Mouse (Mus musculus) liver, embryonic 11.5 days (tissue): ENCODE data around the gene Optn. TPM values are rescaled to one million over a fixed set of nuclear protein-coding genes. Genes with fewer than 3 reads are reported as not detected.

Experiments
- ATAC-seq: fragments of 200-750 bp; cut with Nextera tagmentation; replicated peaks from 2 replicates; pipeline ENCODE4 v1.8.0; 2017; ENCODE audit warnings: moderate number of reproducible peaks, mild to moderate bottlenecking, moderate TSS enrichment, moderate library complexity; ENCODE audit not compliant: low FRiP score
- DNase-seq: peaks from one replicate; pipeline ENCODE4 v3.0.0-alpha.2; 2017; ENCODE audit warnings: low spot score
- H3K27ac ChIP-seq: fragments of 300-500 bp; sonication (generic); 2 replicates; pipeline ENCODE4 v1.5.1; 2014; ENCODE audit warnings: mild to moderate bottlenecking, low read depth, low read length, control low read depth
- H3K27me3 ChIP-seq: fragments of 300-500 bp; sonication (generic); replicated peaks from 2 replicates; pipeline ENCODE4 v1.6.1; 2014; ENCODE audit warnings: low read length, mixed read lengths; ENCODE audit not compliant: control insufficient read depth, insufficient read depth
- H3K36me3 ChIP-seq: fragments of 300-500 bp; sonication (generic); 2 replicates; pipeline ENCODE4 v1.6.1; 2014; ENCODE audit warnings: mild to moderate bottlenecking, low read length, moderate library complexity, mixed read lengths; ENCODE audit not compliant: control insufficient read depth, insufficient read depth
- H3K4me1 ChIP-seq: fragments of 300-500 bp; sonication (generic); replicated peaks from 2 replicates; pipeline ENCODE4 v1.6.1; 2014; ENCODE audit warnings: low read length, mixed read lengths; ENCODE audit not compliant: control insufficient read depth, insufficient read depth
- H3K4me2 ChIP-seq: fragments of 300-500 bp; sonication (generic); 2 replicates; pipeline ENCODE4 v1.6.1; 2014; ENCODE audit warnings: mild to moderate bottlenecking, control low read depth, moderate library complexity
- H3K4me3 ChIP-seq: fragments of 300-500 bp; sonication (generic); 2 replicates; pipeline ENCODE4 v1.5.1; 2014; ENCODE audit warnings: low read depth, low read length, control low read depth
- H3K9ac ChIP-seq: fragments of 300-500 bp; sonication (generic); 2 replicates; pipeline ENCODE4 v1.6.1; 2014; ENCODE audit warnings: low read depth, low read length, control low read depth
- H3K9me3 ChIP-seq: fragments of 300-500 bp; sonication (generic); 2 replicates; pipeline ENCODE4 v1.6.1; 2016; ENCODE audit warnings: low read length, inconsistent platforms, mixed read lengths; ENCODE audit not compliant: control insufficient read depth
- WGBS: fragments of 180-500 bp; shearing (Covaris S2); extraction: QIAGEN DNeasy Blood & Tissue Kit; methylation state at CpG from one replicate; pipeline ENCODE4 v1.1.7; 2014; 5-methylcytosine and 5-hydroxymethylcytosine counted together
- polyA plus RNA-seq: library from polyadenylated mRNA; unstranded; fragments of >200 nt; fragmentation: Nextera tagmentation; extraction: Ambion mirVana; gene quantifications from 2 replicates; pipeline ENCODE4 v1.2.1, GENCODE M21; 2014

The Optn gene
- polyA plus RNA-seq, 1 experiment from 2014 or later: 18.7 TPM

GRCm38 (mm10) chr2:4994436-4994835, 69.4 kb downstream of the Optn start:
- WGBS: 89% methylated on average over 4 of the region's 4 CpGs
- no peak overlapping the region for H3K27ac ChIP-seq
- H3K4me3 ChIP-seq: no peak overlapping the region
- no peaks in the 10 kb centered on the region for H3K9me3 ChIP-seq
- ATAC-seq (no peak), DNase-seq (no peak)
- H3K27me3 ChIP-seq: no peaks in the 10 kb centered on the region
- H3K4me2 ChIP-seq: no peak overlapping the region
- peaks cover 60% of the 10 kb centered on the region for H3K36me3 ChIP-seq
- no peaks in the 10 kb centered on the region for H3K4me1 ChIP-seq
- no peak overlapping the region for H3K9ac ChIP-seq

GRCm38 (mm10) chr2:4993584-4993983, 70.3 kb downstream of the Optn start:
- ATAC-seq (no peak), DNase-seq (no peak)
- H3K9ac ChIP-seq: no peak overlapping the region
- no peak overlapping the region for H3K4me2 ChIP-seq
- no peak overlapping the region for H3K4me3 ChIP-seq
- H3K4me1 ChIP-seq: no peaks in the 10 kb centered on the region
- WGBS: 90% methylated on average over 11 of the region's 11 CpGs
- no peaks in the 10 kb centered on the region for H3K9me3 ChIP-seq
- H3K36me3 ChIP-seq: peaks cover 58% of the 10 kb centered on the region
- H3K27ac ChIP-seq: no peak overlapping the region
- no peaks in the 10 kb centered on the region for H3K27me3 ChIP-seq

- Histone ChIP-seq H3K27me3 (no peaks in the 10 kb centered on the region), H3K4me1 (no peaks in the 10 kb centered on the region), H3K9ac (no peak overlapping the region), H3K4me3 (no peak overlapping the region), H3K36me3 (peaks cover 29% of the 10 kb centered on the region), H3K27ac (no peak overlapping the region), H3K9me3 (no peaks in the 10 kb centered on the region), H3K4me2 (no peak overlapping the region)
- 0 out of 2 replicates have a peak, but pooled peaks have one; percentile 34 for ATAC-seq
- no peak for DNase-seq
- 75% methylated on average over 11 of the region's 11 CpGs for WGBS
Measured at GRCm38 (mm10) chr2:4988826-4989424, 74.9 kb downstream of the Optn start.

DNA sequence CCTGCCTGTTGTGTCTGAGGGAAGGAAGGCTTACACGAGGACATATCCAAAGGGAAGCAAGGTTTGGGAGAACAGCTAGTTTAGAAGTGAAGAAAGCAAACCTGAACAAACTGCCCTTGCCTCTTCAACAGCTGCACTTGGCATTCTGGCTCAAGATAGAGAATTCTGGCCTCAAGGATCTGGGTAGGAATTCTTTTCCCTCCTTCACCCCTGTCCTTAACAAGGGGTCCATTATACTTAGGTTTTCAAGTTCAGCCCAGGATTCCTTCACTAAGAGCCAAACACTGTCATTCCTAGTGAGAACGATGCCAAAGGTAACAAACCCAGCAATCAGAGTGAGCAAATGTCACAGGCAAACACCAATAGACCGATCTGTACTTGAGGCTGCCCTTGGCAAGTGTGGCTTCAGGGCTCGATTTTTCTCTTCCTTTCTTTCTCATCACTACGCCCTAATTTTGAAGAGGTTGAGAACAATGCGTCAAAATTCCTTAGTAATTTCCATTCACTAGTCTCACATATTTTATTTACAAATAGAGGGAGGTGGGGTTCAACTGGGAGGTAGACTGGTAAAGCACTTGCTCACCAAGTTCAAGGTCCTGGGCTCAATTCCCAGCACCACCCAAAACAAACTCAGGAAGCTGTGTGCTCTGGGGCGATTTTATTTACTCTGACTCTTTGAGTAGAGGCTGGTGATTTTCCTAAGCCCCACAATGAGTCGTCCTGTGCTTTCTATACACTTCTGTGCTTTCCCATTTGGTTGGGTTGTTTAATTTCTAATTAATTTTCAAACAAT, 76.3 kb downstream of the Optn start:
- Histone ChIP-seq H3K4me3 (no peak overlapping the region), H3K27ac (no peak overlapping the region), H3K4me2 (no peak overlapping the region), H3K4me1 (no peaks in the 10 kb centered on the region), H3K27me3 (no peaks in the 10 kb centered on the region), H3K9ac (no peak overlapping the region), H3K9me3 (no peaks in the 10 kb centered on the region), H3K36me3 (peaks cover 18% of the 10 kb centered on the region)
- DNase-seq (no peak), ATAC-seq (no peak)
- WGBS: 82% methylated on average over 8 of the region's 8 CpGs

DNA sequence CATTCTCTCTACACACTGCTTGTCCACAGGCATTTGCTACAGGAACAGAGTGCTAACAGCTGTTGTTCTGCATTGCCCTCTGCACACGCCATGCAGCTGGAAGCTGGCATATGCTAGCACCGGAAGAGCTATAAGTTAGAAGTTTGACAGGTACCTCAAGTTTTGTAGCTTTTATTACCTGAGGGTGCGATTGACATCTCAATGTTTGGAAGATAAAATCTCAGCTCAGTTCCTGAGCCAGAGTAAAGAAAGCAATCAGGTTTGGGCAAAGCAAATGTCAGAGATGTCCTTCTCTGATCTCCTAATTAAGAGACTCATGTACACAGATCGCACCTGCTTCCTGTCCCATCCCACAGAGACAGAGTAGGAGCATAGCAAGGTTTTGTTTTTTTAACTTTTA, 77.1 kb downstream of the Optn start:
- no peak overlapping the region for H3K9ac ChIP-seq
- WGBS: 89% methylated on average over 4 of the region's 4 CpGs
- ATAC-seq: no peak
- no peaks in the 10 kb centered on the region for H3K27me3 ChIP-seq
- H3K27ac ChIP-seq: no peak overlapping the region
- H3K9me3 ChIP-seq: no peaks in the 10 kb centered on the region
- no peak overlapping the region for H3K4me3 ChIP-seq
- H3K36me3 ChIP-seq: peaks cover 14% of the 10 kb centered on the region; the same call in 1 of the 2 replicates
- DNase-seq: no peak
- no peak overlapping the region for H3K4me2 ChIP-seq
- no peaks in the 10 kb centered on the region for H3K4me1 ChIP-seq

DNA sequence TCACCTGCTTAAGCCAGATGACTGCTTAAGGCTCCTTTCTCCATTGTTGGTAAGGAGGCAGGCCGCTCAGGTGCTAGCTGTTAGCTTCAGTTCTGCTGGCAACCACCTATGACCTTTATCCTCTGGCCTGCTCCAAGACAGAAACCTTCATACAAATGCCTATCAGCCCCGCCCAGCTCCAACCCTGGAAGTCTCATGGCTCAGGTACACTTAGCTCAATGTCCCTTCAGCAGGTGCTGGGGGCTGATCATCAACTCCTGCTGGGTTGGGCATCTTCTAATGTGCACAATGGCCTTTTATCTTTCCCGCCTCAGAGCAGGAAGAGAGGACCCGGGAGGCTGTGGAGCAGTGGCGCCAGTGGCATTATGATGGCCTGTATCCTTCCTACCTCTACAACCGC, 78.9 kb downstream of the Optn start:
- WGBS: 71% methylated on average over 6 of the region's 6 CpGs
- H3K36me3 ChIP-seq: no peaks in the 10 kb centered on the region; the same call in 1 of the 2 replicates
- no peak overlapping the region for H3K4me2 ChIP-seq
- H3K9me3 ChIP-seq: no peaks in the 10 kb centered on the region
- no peaks in the 10 kb centered on the region for H3K27me3 ChIP-seq
- ATAC-seq (no peak), DNase-seq (no peak)
- H3K27ac ChIP-seq: no peak overlapping the region
- no peaks in the 10 kb centered on the region for H3K4me1 ChIP-seq
- no peak overlapping the region for H3K4me3 ChIP-seq
- no peak overlapping the region for H3K9ac ChIP-seq

GRCm38 (mm10) chr2:4983987-4984386, 79.9 kb downstream of the Optn start:
- Histone ChIP-seq H3K9me3 (no peaks in the 10 kb centered on the region), H3K27me3 (no peaks in the 10 kb centered on the region), H3K4me2 (no peak overlapping the region), H3K36me3 (no peaks in the 10 kb centered on the region; the same call in 1 of the 2 replicates), H3K27ac (no peak overlapping the region), H3K9ac (no peak overlapping the region), H3K4me3 (no peak overlapping the region), H3K4me1 (no peaks in the 10 kb centered on the region)
- no peak for ATAC-seq
- 34% methylated on average over 5 of the region's 5 CpGs for WGBS
- no peak for DNase-seq

DNA sequence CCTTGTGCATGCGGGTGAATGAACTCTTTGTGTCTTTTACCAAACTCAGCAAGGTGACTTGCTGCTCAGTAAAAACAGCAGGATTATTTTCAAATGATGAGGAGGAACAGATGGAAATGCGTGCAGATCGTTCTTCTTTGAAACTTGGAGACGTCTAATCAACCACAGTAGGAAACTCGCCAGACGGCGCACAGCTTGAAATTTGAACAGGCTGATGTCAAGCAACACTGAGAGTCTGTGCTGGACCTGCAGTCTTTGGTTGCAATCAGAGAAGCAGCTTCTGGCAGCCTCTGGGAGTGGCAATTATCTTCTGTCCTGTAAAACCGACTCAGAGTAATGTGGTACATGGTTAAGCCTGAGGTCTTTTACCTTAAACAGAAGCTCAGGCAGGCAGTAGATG, 85.8 kb downstream of the Optn start:
- Histone ChIP-seq H3K4me3 (no peak overlapping the region), H3K9ac (no peak overlapping the region), H3K27me3 (no peaks in the 10 kb centered on the region), H3K36me3 (no peaks in the 10 kb centered on the region), H3K9me3 (no peaks in the 10 kb centered on the region), H3K4me1 (no peaks in the 10 kb centered on the region), H3K27ac (no peak overlapping the region), H3K4me2 (no peak overlapping the region)
- no peak for ATAC-seq
- 45% methylated on average over 8 of the region's 8 CpGs for WGBS
- no peak for DNase-seq

GRCm38 (mm10) chr2:4975807-4976206, 88.0 kb downstream of the Optn start, which contains the start of gene Ucma:
Gene Ucma, plus strand, starts transcription at chr2:4976122.
- H3K4me3 ChIP-seq: no peak within 1 kb of the TSS
- no peaks in the 10 kb centered on the region for H3K36me3 ChIP-seq
- H3K9me3 ChIP-seq: no peaks in the 10 kb centered on the region
- DNase-seq (no peak), ATAC-seq (no peak)
- no peak within 1 kb of the TSS for H3K9ac ChIP-seq
- H3K4me1 ChIP-seq: no peaks in the 10 kb centered on the region
- WGBS: 69% methylated on average over 5 of the region's 5 CpGs
- H3K27ac ChIP-seq: no peak within 1 kb of the TSS
- H3K4me2 ChIP-seq: no peak within 1 kb of the TSS
- H3K27me3 ChIP-seq: no peaks in the 10 kb centered on the region
